Mouse (Mus musculus) stomach, postnatal 0 days (tissue): ENCODE measurements around the gene Aph1b.

ENCODE experiments used
- CTCF ChIP-seq: IDR thresholded peaks from 2 replicates; pipeline ENCODE4 v1.5.1; 2016; ENCODE audit warnings: antibody characterized with exemption, low read depth, mild to moderate bottlenecking, moderate library complexity
- EP300 ChIP-seq: optimal IDR thresholded peaks from 2 replicates; pipeline ENCODE3; 2016; ENCODE audit warnings: antibody characterized with exemption

GRCm38 (mm10) chr9:66833851-66834250 is 38.6 kb upstream of the Aph1b start:
- TF ChIP-seq CTCF = no peak
- no peak for TF ChIP-seq EP300
